Mouse (Mus musculus): ENCODE results near the gene Mycn. TPM values are rescaled to one million over a fixed set of nuclear protein-coding genes. Genes with fewer than 3 reads are reported as not detected.

The Mycn gene
- polyA plus RNA-seq, 1 experiment = 75.0 TPM

GRCm38 (mm10) chr12:12941129-12941504 is 597 bp downstream of the Mycn start:
- H3K4me1 ChIP-seq (ENCODE audit: control insufficient read depth, insufficient read depth, low read length) = peaks cover 7% of the 10 kb centered on the region
- TF ChIP-seq EP300 (IDR thresholded peaks at IDR 0.05; ENCODE audit: insufficient read depth, low read depth, low read length) (no peak), POLR2A (IDR thresholded peaks at IDR 0.05; ENCODE audit: insufficient read depth, low read length) (no peak), CTCF (IDR thresholded peaks at IDR 0.05; ENCODE audit: low read depth, low read length) (no peak)

GRCm38 (mm10) chr12:12940466-12941128 is 1.1 kb downstream of the Mycn start:
- H3K4me1 ChIP-seq (ENCODE audit: control insufficient read depth, insufficient read depth, low read length) = peaks cover 7% of the 10 kb centered on the region
- peak overlapping the region; percentile 93 for H3K9ac ChIP-seq (ENCODE audit: low read depth, poor library complexity, severe bottlenecking)
- TF ChIP-seq EP300 (IDR thresholded peaks at IDR 0.05; ENCODE audit: insufficient read depth, low read depth, low read length) = peak; percentile 72; the same call in 1 of the 2 replicates
- no peak for TF ChIP-seq CTCF (IDR thresholded peaks at IDR 0.05; ENCODE audit: low read depth, low read length)
- peaks cover 41% of the 10 kb centered on the region for H3K36me3 ChIP-seq (ENCODE audit: control insufficient read depth, insufficient read depth, low read length, poor library complexity, severe bottlenecking)
- H3K27ac ChIP-seq (ENCODE audit: insufficient read depth, low read length) = peak overlapping the region; percentile 65; the same call in 1 of the 2 replicates
- H3K27me3 ChIP-seq (ENCODE audit: control insufficient read depth, insufficient read depth, low read length, poor library complexity, severe bottlenecking) = no peaks in the 10 kb centered on the region
- H3K9me3 ChIP-seq (replicated peaks; ENCODE audit: control insufficient read depth, insufficient read depth, low read length, poor library complexity, severe bottlenecking) = no peaks in the 10 kb centered on the region
- H3K4me3 ChIP-seq (ENCODE audit: low read depth, low read length) = peak overlapping the region; percentile 91

More at GRCm38 (mm10) chr12:12941129-12941504, 597 bp downstream of the Mycn start:
- Histone ChIP-seq H3K9me3 (replicated peaks; ENCODE audit: control insufficient read depth, insufficient read depth, low read length, poor library complexity, severe bottlenecking) (no peaks in the 10 kb centered on the region), H3K36me3 (ENCODE audit: control insufficient read depth, insufficient read depth, low read length, poor library complexity, severe bottlenecking) (peaks cover 37% of the 10 kb centered on the region), H3K27ac (ENCODE audit: insufficient read depth, low read length) (peak overlapping the region; percentile 39; the same call in 1 of the 2 replicates), H3K4me3 (ENCODE audit: low read depth, low read length) (peak overlapping the region; percentile 91), H3K27me3 (ENCODE audit: control insufficient read depth, insufficient read depth, low read length, poor library complexity, severe bottlenecking) (no peaks in the 10 kb centered on the region), H3K9ac (ENCODE audit: low read depth, poor library complexity, severe bottlenecking) (peak overlapping the region; percentile 93)

GRCm38 (mm10) chr12:12939581-12940465 is 1.9 kb downstream of the Mycn start:
- Histone ChIP-seq H3K27ac (ENCODE audit: insufficient read depth, low read length) (peak overlapping the region; percentile 65), H3K4me3 (ENCODE audit: low read depth, low read length) (peak overlapping the region; percentile 91), H3K27me3 (ENCODE audit: control insufficient read depth, insufficient read depth, low read length, poor library complexity, severe bottlenecking) (no peaks in the 10 kb centered on the region), H3K9ac (ENCODE audit: low read depth, poor library complexity, severe bottlenecking) (peak overlapping the region; percentile 93), H3K4me1 (ENCODE audit: control insufficient read depth, insufficient read depth, low read length) (peaks cover 3% of the 10 kb centered on the region), H3K36me3 (ENCODE audit: control insufficient read depth, insufficient read depth, low read length, poor library complexity, severe bottlenecking) (peaks cover 47% of the 10 kb centered on the region), H3K9me3 (replicated peaks; ENCODE audit: control insufficient read depth, insufficient read depth, low read length, poor library complexity, severe bottlenecking) (no peaks in the 10 kb centered on the region)
- TF ChIP-seq CTCF (IDR thresholded peaks at IDR 0.05; ENCODE audit: low read depth, low read length) (no peak), EP300 (IDR thresholded peaks at IDR 0.05; ENCODE audit: insufficient read depth, low read depth, low read length) (no peak), POLR2A (IDR thresholded peaks at IDR 0.05; ENCODE audit: insufficient read depth, low read length) (no peak)

- H3K4me1 ChIP-seq (ENCODE audit: control insufficient read depth, insufficient read depth, low read length) = peaks cover 1% of the 10 kb centered on the region
- no peaks in the 10 kb centered on the region for H3K9me3 ChIP-seq (replicated peaks; ENCODE audit: control insufficient read depth, insufficient read depth, low read length, poor library complexity, severe bottlenecking)
- H3K36me3 ChIP-seq (ENCODE audit: control insufficient read depth, insufficient read depth, low read length, poor library complexity, severe bottlenecking) = peaks cover 47% of the 10 kb centered on the region
- H3K9ac ChIP-seq (ENCODE audit: low read depth, poor library complexity, severe bottlenecking) = peak overlapping the region; percentile 93
- H3K27ac ChIP-seq (ENCODE audit: insufficient read depth, low read length) = peak overlapping the region; percentile 65
- TF ChIP-seq EP300 (IDR thresholded peaks at IDR 0.05; ENCODE audit: insufficient read depth, low read depth, low read length) (peak; percentile 83), CTCF (IDR thresholded peaks at IDR 0.05; ENCODE audit: low read depth, low read length) (peak; percentile 80), POLR2A (IDR thresholded peaks at IDR 0.05; ENCODE audit: insufficient read depth, low read length) (no peak)
- no peaks in the 10 kb centered on the region for H3K27me3 ChIP-seq (ENCODE audit: control insufficient read depth, insufficient read depth, low read length, poor library complexity, severe bottlenecking)
- H3K4me3 ChIP-seq (ENCODE audit: low read depth, low read length) = peak overlapping the region; percentile 91
Observed at GRCm38 (mm10) chr12:12938850-12939249, 2.9 kb downstream of the Mycn start.

- Histone ChIP-seq H3K27me3 (ENCODE audit: control insufficient read depth, insufficient read depth, low read length, poor library complexity, severe bottlenecking) (no peaks in the 10 kb centered on the region), H3K4me1 (ENCODE audit: control insufficient read depth, insufficient read depth, low read length) (no peaks in the 10 kb centered on the region), H3K9me3 (replicated peaks; ENCODE audit: control insufficient read depth, insufficient read depth, low read length, poor library complexity, severe bottlenecking) (no peaks in the 10 kb centered on the region), H3K9ac (ENCODE audit: low read depth, poor library complexity, severe bottlenecking) (peak overlapping the region; percentile 93), H3K27ac (ENCODE audit: insufficient read depth, low read length) (peak overlapping the region; percentile 65), H3K36me3 (ENCODE audit: control insufficient read depth, insufficient read depth, low read length, poor library complexity, severe bottlenecking) (peaks cover 47% of the 10 kb centered on the region), H3K4me3 (ENCODE audit: low read depth, low read length) (peak overlapping the region; percentile 91)
- no peak for TF ChIP-seq POLR2A (IDR thresholded peaks at IDR 0.05; ENCODE audit: insufficient read depth, low read length)
- TF ChIP-seq EP300 (IDR thresholded peaks at IDR 0.05; ENCODE audit: insufficient read depth, low read depth, low read length) = no peak
- TF ChIP-seq CTCF (IDR thresholded peaks at IDR 0.05; ENCODE audit: low read depth, low read length) = no peak
Observed at GRCm38 (mm10) chr12:12938361-12938760, 3.4 kb downstream of the Mycn start.

Measured in ES-Bruce4 (cell line).